Mouse (Mus musculus) spleen, adult 2 months (tissue): Measurements from ENCODE around the gene Ucp3. TPM values are rescaled to one million over a fixed set of nuclear protein-coding genes. Genes with fewer than 3 reads are reported as not detected.
"Not testable (repeated sequence)": the region's sequence is repeated elsewhere in the genome, so short reads cannot be mapped to it uniquely, and the experiment has no call there.

Source experiments
- DNase-seq, 2 experiments: peaks; one replicate each; pipeline versions ENCODE4 v3.0.0 to v3.0.0-alpha.2; 2012 to 2021; ENCODE audit warnings: low spot score in 2 of 2, low read depth in 1 of 2
- H3K27ac ChIP-seq: fragments of 200-500 bp; 2 replicates; pipeline ENCODE4 v1.5.1; 2012; ENCODE audit warnings: low read length, inconsistent platforms; ENCODE audit not compliant: insufficient read depth
- H3K27me3 ChIP-seq: fragments of 200-500 bp; 2 replicates; pipeline ENCODE4 v1.6.1; 2012; ENCODE audit warnings: mild to moderate bottlenecking, moderate library complexity, low read length, inconsistent platforms; ENCODE audit not compliant: control insufficient read depth, insufficient read depth
- H3K36me3 ChIP-seq: fragments of 200-500 bp; 2 replicates; pipeline ENCODE4 v1.6.1; 2012; ENCODE audit warnings: mild to moderate bottlenecking, low read length, inconsistent platforms; ENCODE audit not compliant: control insufficient read depth, insufficient read depth
- H3K4me1 ChIP-seq: fragments of 200-500 bp; 2 replicates; pipeline ENCODE4 v1.6.1; 2011; ENCODE audit warnings: inconsistent platforms; ENCODE audit not compliant: control insufficient read depth, insufficient read depth, insufficient read length
- H3K4me3 ChIP-seq: fragments of 200-500 bp; 2 replicates; pipeline ENCODE4 v1.5.1; 2011; ENCODE audit warnings: mild to moderate bottlenecking, inconsistent platforms; ENCODE audit not compliant: insufficient read depth, insufficient read length; ENCODE audit errors: extremely low read depth
- CTCF ChIP-seq: fragments of 200-500 bp; IDR thresholded peaks from 2 replicates; pipeline ENCODE4 v1.5.1; 2011; ENCODE audit warnings: mild to moderate bottlenecking, inconsistent platforms; ENCODE audit not compliant: insufficient read depth, insufficient read length, insufficient replicate concordance; ENCODE audit errors: extremely low read depth
- POLR2A ChIP-seq: fragments of 200-500 bp; IDR thresholded peaks from 2 replicates; pipeline ENCODE4 v1.6.1; 2011; ENCODE audit warnings: low read depth, low read length, inconsistent platforms
- WGBS: fragments of 180-500 bp; shearing (Covaris S2); methylation state at CpG from one replicate; pipeline ENCODE4 v1.1.7; 2018; 5-methylcytosine and 5-hydroxymethylcytosine counted together
- polyA plus RNA-seq: library from polyadenylated mRNA; depleted of rRNA; stranded (reverse); fragments of >200 nt; gene quantifications from 2 replicates; pipeline ENCODE4 v1.2.3, GENCODE M21; 2012

Ucp3 gene
- polyA plus RNA-seq, 1 experiment = 1.3 TPM

GRCm38 (mm10) chr7:100470796-100471406, 1.9 kb upstream of the Ucp3 start:
- H3K4me3 ChIP-seq = no peak overlapping the region
- DNase-seq = no peak
- 94% methylated on average over 11 of the region's 11 CpGs for WGBS
- no peaks in the 10 kb centered on the region for H3K27me3 ChIP-seq
- no peak for TF ChIP-seq CTCF
- TF ChIP-seq POLR2A = no peak
- no peak overlapping the region for H3K27ac ChIP-seq
- peaks cover 7% of the 10 kb centered on the region for H3K36me3 ChIP-seq
- H3K4me1 ChIP-seq = no peaks in the 10 kb centered on the region

GRCm38 (mm10) chr7:100471407-100471797, 1.4 kb upstream of the Ucp3 start:
- H3K27me3 ChIP-seq = no peaks in the 10 kb centered on the region
- no peaks in the 10 kb centered on the region for H3K4me1 ChIP-seq
- TF ChIP-seq CTCF (no peak), POLR2A (no peak)
- DNase-seq = no peak
- H3K27ac ChIP-seq = no peak overlapping the region
- H3K36me3 ChIP-seq = peaks cover 7% of the 10 kb centered on the region
- H3K4me3 ChIP-seq = no peak overlapping the region
- 100% methylated on average over 1 of the region's 1 CpGs for WGBS

- H3K27ac ChIP-seq = no peak overlapping the region
- H3K4me1 ChIP-seq = no peaks in the 10 kb centered on the region
- no peak overlapping the region for H3K4me3 ChIP-seq
- DNase-seq = no peak
- peaks cover 4% of the 10 kb centered on the region; the same call in 1 of the 2 replicates for H3K36me3 ChIP-seq
- H3K27me3 ChIP-seq = no peaks in the 10 kb centered on the region
- WGBS = 80% methylated on average over 9 of the region's 9 CpGs
- no peak for TF ChIP-seq CTCF
Measured at GRCm38 (mm10) chr7:100473846-100474454, 1.2 kb downstream of the Ucp3 start.

GRCm38 (mm10) chr7:100474680-100475079, 1.9 kb downstream of the Ucp3 start:
- WGBS = 85% methylated on average over 1 of the region's 1 CpGs
- Histone ChIP-seq H3K4me3 (no peak overlapping the region), H3K27ac (no peak overlapping the region), H3K27me3 (no peaks in the 10 kb centered on the region), H3K4me1 (no peaks in the 10 kb centered on the region), H3K36me3 (0 out of 2 replicates have a peak, but pooled peaks cover 2% of the 10 kb centered on the region)
- DNase-seq = no peak
- TF ChIP-seq POLR2A (no peak), CTCF (no peak)

- no peaks in the 10 kb centered on the region for H3K36me3 ChIP-seq
- no peak overlapping the region for H3K4me3 ChIP-seq
- DNase-seq = no peak
- H3K27me3 ChIP-seq = no peaks in the 10 kb centered on the region
- 94% methylated on average over 20 of the region's 20 CpGs for WGBS
- no peak overlapping the region for H3K27ac ChIP-seq
- TF ChIP-seq POLR2A (no peak), CTCF (no peak)
- no peaks in the 10 kb centered on the region for H3K4me1 ChIP-seq
Measured at GRCm38 (mm10) chr7:100479100-100479822, 6.5 kb downstream of the Ucp3 start.

- 88% methylated on average over 15 of the region's 15 CpGs for WGBS
- H3K4me3 ChIP-seq = no peak overlapping the region
- no peaks in the 10 kb centered on the region for H3K27me3 ChIP-seq
- no peak for DNase-seq
- no peaks in the 10 kb centered on the region for H3K36me3 ChIP-seq
- no peaks in the 10 kb centered on the region for H3K4me1 ChIP-seq
- TF ChIP-seq CTCF (no peak), POLR2A (no peak)
- H3K27ac ChIP-seq = no peak overlapping the region
Measured at GRCm38 (mm10) chr7:100479823-100480164, 7.0 kb downstream of the Ucp3 start.

- no peak for DNase-seq
Measured at GRCm38 (mm10) chr7:100480175-100480574, 7.4 kb downstream of the Ucp3 start.

GRCm38 (mm10) chr7:100482046-100482445, 9.3 kb downstream of the Ucp3 start:
- H3K36me3 ChIP-seq, H3K4me3 ChIP-seq, H3K27me3 ChIP-seq, H3K4me1 ChIP-seq, DNase-seq, H3K27ac ChIP-seq: not testable (repeated sequence)
- WGBS = 75% methylated on average over 2 of the region's 2 CpGs

More at GRCm38 (mm10) chr7:100480175-100480574, 7.4 kb downstream of the Ucp3 start:
- Histone ChIP-seq H3K27ac (no peak overlapping the region), H3K4me3 (no peak overlapping the region), H3K27me3 (no peaks in the 10 kb centered on the region), H3K36me3 (no peaks in the 10 kb centered on the region), H3K4me1 (no peaks in the 10 kb centered on the region)
- 94% methylated on average over 17 of the region's 17 CpGs for WGBS
- TF ChIP-seq CTCF = no peak
- TF ChIP-seq POLR2A = no peak
